Mouse (Mus musculus): Measurements from ENCODE around the gene Enkd1. TPM values are rescaled to one million over a fixed set of nuclear protein-coding genes. Genes with fewer than 3 reads are reported as not detected.

Gene Enkd1
- 54.3 and 56.0 TPM in 2 replicates for polyA plus RNA-seq (2016; fragmentation: Nextera tagmentation; extraction: Ambion mirVana)

DNA sequence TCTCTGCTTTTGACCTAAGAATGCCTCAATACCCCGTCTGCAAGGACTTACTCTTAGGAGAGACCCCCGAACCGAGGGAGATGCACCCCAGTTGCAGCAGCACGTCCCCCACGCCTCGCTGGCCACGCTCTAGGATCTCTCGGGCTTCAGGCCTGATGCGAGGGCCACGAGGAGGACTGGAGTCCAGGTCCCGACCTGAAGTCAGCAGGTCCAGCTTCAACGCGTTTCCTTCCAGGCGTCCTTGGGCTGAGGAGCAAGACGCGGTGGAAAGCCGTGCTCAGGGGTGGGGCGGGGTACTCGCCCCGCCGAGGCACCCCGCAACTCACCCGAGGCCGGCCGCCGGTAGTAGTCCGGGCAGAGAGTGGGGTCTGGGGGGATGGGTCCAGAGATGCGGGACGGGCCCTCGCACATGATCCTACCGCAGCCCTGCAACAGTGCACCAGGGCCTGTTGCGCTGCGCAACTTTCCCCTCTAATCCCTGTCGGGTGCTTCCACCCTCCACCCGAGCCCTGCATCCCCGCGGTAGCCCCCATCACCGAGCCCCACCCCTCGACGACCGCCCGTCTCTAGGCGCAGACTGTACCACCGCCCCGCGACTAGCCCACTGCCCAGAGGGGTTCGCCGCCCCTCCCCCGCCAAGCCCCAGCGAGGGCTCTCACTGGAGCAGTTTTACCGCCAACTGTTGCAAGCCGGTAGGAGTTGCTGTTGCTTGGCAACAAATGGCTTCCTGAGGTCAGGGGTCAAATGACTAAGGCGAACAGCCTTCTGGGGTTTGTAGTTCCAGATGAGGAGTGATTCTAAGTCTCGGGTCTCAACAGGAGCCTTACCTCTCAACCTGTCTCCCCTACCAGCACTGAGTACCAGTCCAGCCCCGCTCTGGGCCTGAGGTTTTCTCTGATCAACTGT lies at the start of gene Enkd1, which contains the start of gene 4933405L10Rik:
TSS of gene Enkd1 (minus strand) at position 713 of the 906 bp plus-strand sequence.
TSS of gene 4933405L10Rik (plus strand) at position 158 of the 906 bp plus-strand sequence.
- H3K27me3 ChIP-seq (ENCODE audit: poor library complexity, severe bottlenecking), result no peaks in the 10 kb centered on the region
- no peaks in the 10 kb centered on the region for H3K9me3 ChIP-seq
- under 1% methylated on average over 55 of the region's 55 CpGs for WGBS
- peak within 1 kb of the TSS; percentile 94 for H3K27ac ChIP-seq
- peaks cover 37% of the 10 kb centered on the region for H3K4me1 ChIP-seq
- DNase-seq (ENCODE audit: extremely low spot score, low spot score), result peak; percentile 92
- H3K36me3 ChIP-seq (replicated peaks), result peaks cover 33% of the 10 kb centered on the region
- peak within 1 kb of the TSS; percentile 89 for H3K4me3 ChIP-seq

DNA sequence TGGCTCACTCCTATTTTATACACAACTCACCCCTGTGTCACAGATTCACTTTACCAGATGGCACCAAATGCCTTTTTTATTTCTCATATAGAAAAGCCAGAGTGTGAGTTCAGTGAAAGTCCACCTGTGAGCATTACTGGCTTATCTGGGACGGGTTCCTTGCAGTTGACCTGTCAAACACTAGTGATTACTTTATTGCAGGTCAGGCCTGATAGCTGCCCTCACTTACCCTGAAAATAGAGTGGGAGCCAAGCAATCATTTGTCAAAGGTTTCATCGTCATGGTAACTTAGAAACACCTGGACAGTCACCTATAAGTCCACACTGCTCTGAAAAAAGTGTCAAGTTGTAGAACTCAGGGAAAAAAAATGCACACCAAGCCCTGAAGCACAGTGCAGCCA lies 46.7 kb upstream of the Enkd1 start:
- DNase-seq (ENCODE audit: extremely low spot score, low spot score), result no peak
- no peak overlapping the region for H3K4me3 ChIP-seq
- H3K27me3 ChIP-seq (ENCODE audit: poor library complexity, severe bottlenecking), result no peaks in the 10 kb centered on the region
- WGBS, result 95% methylated on average over 2 of the region's 2 CpGs
- no peak overlapping the region for H3K27ac ChIP-seq
- H3K9me3 ChIP-seq, result no peaks in the 10 kb centered on the region
- H3K4me1 ChIP-seq, result peaks cover 30% of the 10 kb centered on the region
- peaks cover 9% of the 10 kb centered on the region for H3K36me3 ChIP-seq (replicated peaks)

DNA sequence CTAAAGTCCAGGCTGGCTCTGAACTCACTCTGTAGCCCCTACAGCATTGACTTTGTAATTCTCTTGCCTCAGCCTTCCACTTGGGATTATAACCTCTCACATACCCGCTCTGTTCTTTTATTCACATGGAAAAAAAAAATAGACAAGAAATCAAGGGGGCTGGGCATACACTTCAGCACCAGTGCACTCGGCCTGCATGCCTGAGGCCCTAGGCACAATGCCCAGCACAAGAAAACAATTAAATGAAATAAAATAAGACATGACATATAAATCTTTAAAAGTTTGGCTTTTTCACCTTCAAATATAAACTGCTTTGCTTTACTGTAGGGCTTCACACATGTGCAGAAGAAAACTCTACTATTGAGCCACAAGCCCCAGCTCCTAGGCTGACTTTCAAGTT lies 45.9 kb upstream of the Enkd1 start:
- Histone ChIP-seq H3K4me3 (no peak overlapping the region), H3K27ac (no peak overlapping the region), H3K4me1 (peaks cover 32% of the 10 kb centered on the region), H3K9me3 (no peaks in the 10 kb centered on the region), H3K36me3 (replicated peaks) (peaks cover 9% of the 10 kb centered on the region), H3K27me3 (ENCODE audit: poor library complexity, severe bottlenecking) (no peaks in the 10 kb centered on the region)
- 84% methylated on average over 2 of the region's 2 CpGs for WGBS
- no peak for DNase-seq (ENCODE audit: extremely low spot score, low spot score)

DNA sequence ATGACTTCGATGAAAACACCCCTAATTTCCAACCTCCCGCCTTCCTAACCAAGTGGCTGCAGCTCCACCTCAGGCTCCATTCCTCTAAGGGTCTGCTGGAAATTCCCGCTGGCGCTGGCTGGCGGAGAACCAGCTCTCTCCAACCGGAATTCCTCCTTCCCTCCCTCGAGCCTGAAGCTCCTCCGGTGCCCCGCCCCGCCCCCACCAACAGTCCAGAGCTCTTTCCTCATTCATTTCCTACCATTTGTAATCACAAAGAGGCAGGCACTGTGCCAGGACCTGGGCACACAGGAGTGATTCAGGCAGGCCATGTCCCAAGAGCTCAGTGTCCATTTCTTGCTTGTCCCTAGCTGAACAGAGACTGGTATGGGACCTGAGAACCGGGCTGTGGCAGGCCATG lies 42.6 kb upstream of the Enkd1 start:
- H3K4me3 ChIP-seq, result peak overlapping the region; percentile 0; the same call in 1 of the 2 replicates
- 13% methylated on average over 11 of the region's 11 CpGs for WGBS
- DNase-seq (ENCODE audit: extremely low spot score, low spot score), result no peak
- no peaks in the 10 kb centered on the region for H3K27me3 ChIP-seq (ENCODE audit: poor library complexity, severe bottlenecking)
- peaks cover 24% of the 10 kb centered on the region for H3K4me1 ChIP-seq
- H3K27ac ChIP-seq, result peak overlapping the region; percentile 60
- H3K9me3 ChIP-seq, result no peaks in the 10 kb centered on the region
- H3K36me3 ChIP-seq (replicated peaks), result peaks cover 14% of the 10 kb centered on the region

DNA sequence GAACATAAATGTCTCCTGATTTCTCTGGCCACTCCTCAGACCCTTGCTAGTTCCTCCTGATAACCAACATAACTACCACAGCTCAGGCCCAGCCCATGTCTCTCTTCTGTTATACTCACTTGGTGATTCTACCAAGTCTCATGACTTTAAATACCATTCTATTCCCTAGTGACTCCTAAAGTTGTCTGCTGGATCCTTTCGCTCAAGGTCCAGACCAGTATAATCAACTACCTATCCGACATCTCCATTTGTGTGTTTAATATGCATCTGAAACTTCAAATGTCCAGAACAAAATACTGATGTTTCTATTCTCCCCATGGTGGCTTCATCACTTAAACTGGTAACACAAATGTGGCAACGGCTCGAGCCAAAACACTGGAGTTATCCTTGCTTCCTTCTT lies 35.3 kb upstream of the Enkd1 start:
- Histone ChIP-seq H3K27me3 (ENCODE audit: poor library complexity, severe bottlenecking) (no peaks in the 10 kb centered on the region), H3K36me3 (replicated peaks) (peaks cover 12% of the 10 kb centered on the region)
- 92% methylated on average over 4 of the region's 4 CpGs for WGBS

DNA sequence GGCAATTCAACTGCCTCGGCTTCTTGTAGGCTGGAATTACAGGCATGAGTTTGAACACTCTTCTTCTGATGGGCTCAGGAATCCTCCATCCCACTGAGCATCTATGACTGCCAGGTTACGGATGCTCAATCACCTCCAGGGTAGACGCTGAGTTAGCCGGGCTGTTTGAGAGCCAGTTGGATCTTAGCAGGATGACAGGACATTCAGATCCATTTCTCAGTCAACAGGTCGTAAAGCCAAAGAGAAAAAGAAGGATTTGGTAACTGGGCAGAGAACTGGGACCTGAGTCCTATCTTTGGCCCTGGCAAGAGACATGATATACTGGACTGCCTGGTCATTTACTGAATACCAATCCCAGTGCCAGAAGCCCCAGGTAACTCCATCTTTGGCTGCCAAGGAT lies 31.2 kb upstream of the Enkd1 start:
- WGBS, result 92% methylated on average over 5 of the region's 5 CpGs
- Histone ChIP-seq H3K27me3 (ENCODE audit: poor library complexity, severe bottlenecking) (no peaks in the 10 kb centered on the region), H3K9me3 (no peaks in the 10 kb centered on the region)

More for the DNA sequence above, 35.3 kb upstream of the Enkd1 start:
- no peak overlapping the region for H3K27ac ChIP-seq
- no peak for DNase-seq (ENCODE audit: extremely low spot score, low spot score)
- H3K9me3 ChIP-seq, result no peaks in the 10 kb centered on the region
- no peaks in the 10 kb centered on the region for H3K4me1 ChIP-seq
- no peak overlapping the region for H3K4me3 ChIP-seq

DNA sequence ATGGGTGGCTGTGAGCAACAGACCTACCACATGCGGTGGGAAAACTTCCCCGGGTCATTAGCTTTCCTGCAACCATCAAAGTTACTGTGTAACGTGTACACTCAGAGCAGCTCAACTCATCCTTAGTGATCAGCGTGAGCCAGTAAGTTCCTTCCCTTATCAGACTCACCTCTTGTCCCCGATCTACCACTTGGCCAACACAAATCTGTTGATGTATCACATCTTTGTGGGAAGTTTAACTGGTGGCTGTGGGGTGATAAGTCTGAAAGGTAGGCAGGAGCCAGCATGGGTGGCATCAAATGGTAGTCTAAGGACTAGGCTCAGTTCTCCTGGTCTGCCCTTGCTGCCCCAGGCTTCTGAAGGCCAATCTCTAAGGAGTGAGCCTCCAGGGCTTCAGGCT lies 24.2 kb upstream of the Enkd1 start:
- H3K4me3 ChIP-seq, result no peak overlapping the region
- H3K27me3 ChIP-seq (ENCODE audit: poor library complexity, severe bottlenecking), result no peaks in the 10 kb centered on the region
- H3K27ac ChIP-seq, result no peak overlapping the region
- H3K4me1 ChIP-seq, result no peaks in the 10 kb centered on the region
- no peak for DNase-seq (ENCODE audit: extremely low spot score, low spot score)
- 95% methylated on average over 5 of the region's 5 CpGs for WGBS
- H3K36me3 ChIP-seq (replicated peaks), result peaks cover 12% of the 10 kb centered on the region
- no peaks in the 10 kb centered on the region for H3K9me3 ChIP-seq

More for the DNA sequence above, 31.2 kb upstream of the Enkd1 start:
- Histone ChIP-seq H3K36me3 (replicated peaks) (peaks cover 12% of the 10 kb centered on the region), H3K4me1 (no peaks in the 10 kb centered on the region), H3K27ac (no peak overlapping the region), H3K4me3 (no peak overlapping the region)
- DNase-seq (ENCODE audit: extremely low spot score, low spot score), result no peak

DNA sequence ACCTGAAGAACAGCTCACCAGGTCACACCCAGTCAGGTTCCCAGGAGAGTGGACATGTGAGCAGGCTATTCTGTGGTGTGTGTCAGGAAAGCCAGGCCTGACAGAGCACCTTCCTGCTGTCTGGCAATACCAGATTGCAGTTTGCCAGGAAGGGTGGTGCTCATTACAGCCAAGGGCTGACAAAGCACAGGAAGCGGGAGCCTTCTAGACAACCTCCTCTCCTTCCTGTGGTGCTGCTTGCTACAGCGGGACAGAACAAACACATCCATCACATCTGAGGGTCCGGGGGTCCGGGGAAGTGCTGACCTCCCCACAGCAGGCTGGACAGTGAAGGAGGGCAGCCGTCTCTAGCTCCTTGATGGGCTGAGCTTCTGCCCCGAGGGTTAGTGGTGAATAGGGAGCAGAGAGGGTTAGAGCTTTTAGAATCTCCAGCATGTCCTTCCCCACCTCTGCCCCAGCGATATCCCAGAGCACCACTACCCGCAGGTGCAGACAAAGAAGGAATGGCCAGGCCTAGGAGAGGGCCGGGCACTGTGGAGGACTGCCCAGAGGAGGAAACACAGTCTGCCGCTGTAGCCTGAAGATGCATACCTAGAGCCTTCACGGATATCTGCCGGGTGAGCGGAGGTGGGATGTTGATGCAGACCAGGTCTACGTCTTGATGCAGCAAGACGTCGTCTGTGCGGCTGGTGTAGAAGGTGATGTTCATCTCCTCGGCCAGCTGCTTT lies 19.6 kb upstream of the Enkd1 start:
- peaks cover 48% of the 10 kb centered on the region for H3K36me3 ChIP-seq (replicated peaks)
- no peaks in the 10 kb centered on the region for H3K4me1 ChIP-seq
- H3K27ac ChIP-seq, result peak overlapping the region; percentile 22; the same call in 1 of the 2 replicates
- H3K27me3 ChIP-seq (ENCODE audit: poor library complexity, severe bottlenecking), result no peaks in the 10 kb centered on the region
- 84% methylated on average over 18 of the region's 18 CpGs for WGBS
- no peaks in the 10 kb centered on the region for H3K9me3 ChIP-seq
- DNase-seq (ENCODE audit: extremely low spot score, low spot score), result no peak
- H3K4me3 ChIP-seq, result no peak overlapping the region

DNA sequence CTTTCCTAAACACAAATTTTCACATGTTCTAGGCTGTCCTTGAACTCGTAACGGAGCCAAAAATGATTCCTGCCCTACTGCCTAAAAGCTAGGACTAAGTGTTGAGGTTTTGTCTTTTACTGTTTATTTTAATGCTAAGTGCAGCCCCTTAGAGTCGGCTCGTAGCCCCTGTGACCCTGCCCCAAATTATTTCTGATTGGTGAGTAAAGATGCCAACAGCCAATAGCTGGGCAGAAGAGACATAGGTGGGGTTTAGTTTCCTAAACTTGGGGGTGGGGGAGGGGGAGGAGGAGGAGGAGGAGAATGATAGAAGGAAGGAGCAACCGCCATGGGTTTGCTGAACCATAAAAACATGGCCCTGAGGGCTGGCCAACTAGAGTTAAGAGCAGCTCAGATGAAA lies 17.7 kb upstream of the Enkd1 start:
- Histone ChIP-seq H3K4me3 (no peak overlapping the region), H3K27ac (no peak overlapping the region), H3K4me1 (no peaks in the 10 kb centered on the region), H3K36me3 (replicated peaks) (peaks cover 57% of the 10 kb centered on the region), H3K9me3 (no peaks in the 10 kb centered on the region), H3K27me3 (ENCODE audit: poor library complexity, severe bottlenecking) (no peaks in the 10 kb centered on the region)
- WGBS, result 90% methylated on average over 5 of the region's 5 CpGs
- DNase-seq (ENCODE audit: extremely low spot score, low spot score), result no peak

DNA sequence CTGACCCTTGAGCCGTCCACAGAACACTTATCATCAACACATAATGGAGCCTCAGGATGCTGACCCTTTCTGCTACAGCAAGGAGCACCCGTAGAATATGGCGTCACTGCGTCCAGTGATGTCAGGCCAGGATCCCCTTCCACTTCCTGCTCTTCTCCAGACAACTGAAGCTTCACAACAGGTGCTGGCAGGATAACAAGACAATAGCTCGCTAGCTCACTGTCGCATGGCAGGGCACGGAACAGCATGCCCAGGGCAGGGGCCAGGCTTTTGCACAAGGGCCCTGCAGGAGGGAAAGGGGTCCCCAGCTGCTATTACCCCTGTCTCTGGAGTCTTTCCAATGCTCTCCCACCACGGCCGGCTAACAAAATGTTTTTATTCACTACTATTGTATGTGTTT lies 14.9 kb upstream of the Enkd1 start:
- 93% methylated on average over 9 of the region's 9 CpGs for WGBS
- DNase-seq (ENCODE audit: extremely low spot score, low spot score), result no peak
- H3K9me3 ChIP-seq, result no peaks in the 10 kb centered on the region
- H3K27ac ChIP-seq, result no peak overlapping the region
- H3K4me3 ChIP-seq, result no peak overlapping the region
- H3K4me1 ChIP-seq, result no peaks in the 10 kb centered on the region
- no peaks in the 10 kb centered on the region for H3K27me3 ChIP-seq (ENCODE audit: poor library complexity, severe bottlenecking)
- H3K36me3 ChIP-seq (replicated peaks), result peaks cover 55% of the 10 kb centered on the region

DNA sequence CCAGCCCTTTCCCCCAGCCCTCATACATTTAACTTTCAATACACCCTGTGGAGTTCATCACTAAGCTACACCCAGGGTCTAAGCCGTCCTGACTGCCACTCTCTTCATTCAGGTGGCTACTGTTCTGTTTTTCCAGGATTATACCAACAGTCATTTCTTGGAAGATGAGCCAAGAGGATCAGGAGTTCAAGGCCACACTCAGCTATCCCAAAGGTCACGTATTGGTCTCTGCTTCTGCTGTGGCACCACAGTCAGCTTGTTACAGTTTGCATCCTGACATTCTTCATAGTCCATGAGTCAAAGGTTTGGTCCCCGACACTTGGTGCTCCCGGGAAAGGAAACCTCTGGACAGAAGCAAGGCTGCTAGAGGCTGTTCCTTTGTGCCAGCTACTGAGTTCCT lies 11.6 kb upstream of the Enkd1 start:
- Histone ChIP-seq H3K27me3 (ENCODE audit: poor library complexity, severe bottlenecking) (no peaks in the 10 kb centered on the region), H3K9me3 (no peaks in the 10 kb centered on the region), H3K4me3 (no peak overlapping the region), H3K36me3 (replicated peaks) (peaks cover 53% of the 10 kb centered on the region), H3K27ac (no peak overlapping the region), H3K4me1 (no peaks in the 10 kb centered on the region)
- WGBS, result 92% methylated on average over 4 of the region's 4 CpGs
- DNase-seq (ENCODE audit: extremely low spot score, low spot score), result no peak

DNA sequence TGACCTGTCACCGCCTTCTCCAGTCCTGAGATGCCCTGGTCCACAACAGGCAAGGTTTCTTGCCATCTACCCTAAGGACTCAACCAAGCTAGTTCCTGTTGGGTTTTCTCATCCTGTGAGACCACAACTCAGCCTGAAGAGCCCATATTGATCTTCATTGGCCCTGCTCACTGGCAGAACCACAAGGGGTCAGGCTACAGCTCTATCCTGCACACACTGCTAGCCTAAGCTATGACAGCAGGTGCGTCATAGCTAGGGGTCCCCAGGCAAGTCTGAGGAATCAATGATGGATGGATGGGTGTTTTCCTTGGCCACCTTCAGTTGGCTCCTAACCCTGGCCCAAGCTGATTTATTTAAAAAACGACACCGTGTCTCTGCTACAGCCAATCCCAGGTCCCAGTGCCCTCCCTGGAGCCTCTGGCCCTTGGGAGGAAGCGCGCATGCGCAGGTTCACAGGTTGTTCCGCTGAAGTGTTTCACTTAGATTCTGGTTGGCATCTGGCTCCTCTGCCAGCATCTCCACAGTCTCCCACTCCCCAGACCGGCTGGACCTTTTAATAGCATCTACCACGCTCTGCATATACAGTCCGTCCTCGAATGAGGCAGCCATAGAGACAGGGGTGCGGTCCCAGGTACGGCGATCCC lies 8.4 kb upstream of the Enkd1 start:
- no peak overlapping the region for H3K27ac ChIP-seq
- H3K4me1 ChIP-seq, result no peaks in the 10 kb centered on the region
- no peak overlapping the region for H3K4me3 ChIP-seq
- 92% methylated on average over 15 of the region's 15 CpGs for WGBS
- H3K9me3 ChIP-seq, result no peaks in the 10 kb centered on the region
- no peak for DNase-seq (ENCODE audit: extremely low spot score, low spot score)
- no peaks in the 10 kb centered on the region for H3K27me3 ChIP-seq (ENCODE audit: poor library complexity, severe bottlenecking)
- H3K36me3 ChIP-seq (replicated peaks), result peaks cover 33% of the 10 kb centered on the region

Measured in forebrain, embryonic 10.5 days (tissue).